Mouse (Mus musculus) stomach, embryonic 16.5 days (tissue): ENCODE results near the gene Olfr633. TPM values are rescaled to one million over a fixed set of nuclear protein-coding genes. Genes with fewer than 3 reads are reported as not detected.
"Not testable (repeated sequence)": the region's sequence is repeated elsewhere in the genome, so short reads cannot be mapped to it uniquely, and the experiment has no call there.

Experiments
- ATAC-seq: fragments of 200-750 bp; cut with Nextera tagmentation; 2 replicates; pipeline ENCODE4 v1.8.0; 2017; ENCODE audit warnings: moderate number of reproducible peaks, moderate TSS enrichment; ENCODE audit not compliant: insufficient read depth, low FRiP score
- H3K27ac ChIP-seq: fragments of 300-500 bp; sonication (generic); 2 replicates; pipeline ENCODE4 v1.5.1; 2014; ENCODE audit warnings: low read length
- H3K27me3 ChIP-seq: fragments of 300-500 bp; sonication (generic); 2 replicates; pipeline ENCODE4 v1.6.1; 2014; ENCODE audit warnings: low read length, control low read depth, mixed read lengths; ENCODE audit not compliant: control insufficient read depth, insufficient read depth
- H3K36me3 ChIP-seq: fragments of 300-500 bp; sonication (generic); 2 replicates; pipeline ENCODE4 v1.6.1; 2014; ENCODE audit warnings: low read length; ENCODE audit not compliant: control insufficient read depth, insufficient read depth
- H3K4me1 ChIP-seq: fragments of 300-500 bp; sonication (generic); 2 replicates; pipeline ENCODE4 v1.6.1; 2014; ENCODE audit warnings: low read length, control low read depth, mixed read lengths; ENCODE audit not compliant: control insufficient read depth, insufficient read depth
- H3K4me2 ChIP-seq: fragments of 300-500 bp; sonication (generic); 2 replicates; pipeline ENCODE4 v1.6.1; 2014; ENCODE audit warnings: low read depth, low read length, mixed read lengths
- H3K4me3 ChIP-seq: fragments of 300-500 bp; sonication (generic); replicated peaks from 2 replicates; pipeline ENCODE4 v1.5.1; 2014; ENCODE audit warnings: mild to moderate bottlenecking, low read length
- H3K9ac ChIP-seq: fragments of 300-500 bp; sonication (generic); 2 replicates; pipeline ENCODE4 v1.6.1; 2014; ENCODE audit warnings: low read length
- H3K9me3 ChIP-seq: fragments of 300-500 bp; sonication (generic); replicated peaks from 2 replicates; pipeline ENCODE4 v1.6.1; 2016; ENCODE audit warnings: low read length, control low read depth; ENCODE audit not compliant: control insufficient read depth
- WGBS: fragments of 180-500 bp; shearing (Covaris S2); extraction: QIAGEN DNeasy Blood & Tissue Kit; methylation state at CpG from one replicate; pipeline ENCODE4 v1.1.7; 2014; 5-methylcytosine and 5-hydroxymethylcytosine counted together
- polyA plus RNA-seq: library from polyadenylated mRNA; unstranded; fragments of >200 nt; fragmentation: Nextera tagmentation; extraction: Ambion mirVana; gene quantifications from 2 replicates; pipeline ENCODE4 v1.2.1, GENCODE M21; 2015

Gene Olfr633
- polyA plus RNA-seq: not detected in 2 replicates

- H3K4me1 ChIP-seq: no peaks in the 10 kb centered on the region
- H3K9ac ChIP-seq: no peak within 1 kb of the TSS
- no peaks in the 10 kb centered on the region for H3K36me3 ChIP-seq
- no peak within 1 kb of the TSS for H3K4me3 ChIP-seq
- no peaks in the 10 kb centered on the region for H3K9me3 ChIP-seq
- ATAC-seq: no peak
- no peaks in the 10 kb centered on the region for H3K27me3 ChIP-seq
- no peak within 1 kb of the TSS for H3K27ac ChIP-seq
- H3K4me2 ChIP-seq: no peak within 1 kb of the TSS
Observed at GRCm38 (mm10) chr7:103944137-103944536, at the start of gene Olfr633. Gene Olfr633, plus strand, starts transcription at chr7:103944437.

GRCm38 (mm10) chr7:103903187-103903586 is 41.0 kb upstream of the Olfr633 start, which contains the start of gene Olfr65:
Gene Olfr65, plus strand, starts transcription at chr7:103903487.
- 84% methylated on average over 2 of the region's 2 CpGs for WGBS

GRCm38 (mm10) chr7:103910047-103910446 is 34.2 kb upstream of the Olfr633 start:
- H3K27ac ChIP-seq: no peak overlapping the region
- ATAC-seq: peak; percentile 79
- H3K36me3 ChIP-seq: no peaks in the 10 kb centered on the region
- no peaks in the 10 kb centered on the region for H3K9me3 ChIP-seq
- H3K9ac ChIP-seq: no peak overlapping the region
- WGBS: 17% methylated on average over 3 of the region's 3 CpGs
- no peaks in the 10 kb centered on the region for H3K27me3 ChIP-seq
- H3K4me1 ChIP-seq: no peaks in the 10 kb centered on the region
- H3K4me3 ChIP-seq: no peak overlapping the region
- H3K4me2 ChIP-seq: no peak overlapping the region

More at GRCm38 (mm10) chr7:103903187-103903586, 41.0 kb upstream of the Olfr633 start, which contains the start of gene Olfr65:
- Histone ChIP-seq H3K36me3 (no peaks in the 10 kb centered on the region), H3K4me3 (no peak within 1 kb of the TSS), H3K4me2 (no peak within 1 kb of the TSS), H3K9me3 (no peaks in the 10 kb centered on the region), H3K27ac (no peak within 1 kb of the TSS), H3K4me1 (no peaks in the 10 kb centered on the region), H3K27me3 (no peaks in the 10 kb centered on the region), H3K9ac (no peak within 1 kb of the TSS)
- ATAC-seq: no peak

- no peak overlapping the region for H3K4me2 ChIP-seq
- H3K36me3 ChIP-seq: no peaks in the 10 kb centered on the region
- H3K9ac ChIP-seq: no peak overlapping the region
- 44% methylated on average over 8 of the region's 8 CpGs for WGBS
- no peak overlapping the region for H3K4me3 ChIP-seq
- no peak for ATAC-seq
- H3K27me3 ChIP-seq: no peaks in the 10 kb centered on the region
- no peaks in the 10 kb centered on the region for H3K4me1 ChIP-seq
- H3K9me3 ChIP-seq: no peaks in the 10 kb centered on the region
- no peak overlapping the region for H3K27ac ChIP-seq
Observed at GRCm38 (mm10) chr7:103912969-103913511, 31.2 kb upstream of the Olfr633 start.

GRCm38 (mm10) chr7:103915338-103915737 is 28.9 kb upstream of the Olfr633 start:
- no peaks in the 10 kb centered on the region for H3K36me3 ChIP-seq
- no peak overlapping the region for H3K4me3 ChIP-seq
- no peak overlapping the region for H3K4me2 ChIP-seq
- no peak overlapping the region for H3K9ac ChIP-seq
- ATAC-seq: peak; percentile 40; the same call in 1 of the 2 replicates
- H3K27me3 ChIP-seq: no peaks in the 10 kb centered on the region
- H3K4me1 ChIP-seq: no peaks in the 10 kb centered on the region
- H3K9me3 ChIP-seq: no peaks in the 10 kb centered on the region
- no peak overlapping the region for H3K27ac ChIP-seq

GRCm38 (mm10) chr7:103928525-103928924 is 15.7 kb upstream of the Olfr633 start, which contains the start of gene Olfr631:
Gene Olfr631, plus strand, starts transcription at chr7:103928825.
- Histone ChIP-seq H3K9ac (no peak within 1 kb of the TSS), H3K9me3 (no peaks in the 10 kb centered on the region), H3K27me3 (no peaks in the 10 kb centered on the region; the same call in 1 of the 2 replicates), H3K27ac (no peak within 1 kb of the TSS), H3K4me3 (no peak within 1 kb of the TSS), H3K36me3 (no peaks in the 10 kb centered on the region), H3K4me1 (no peaks in the 10 kb centered on the region), H3K4me2 (no peak within 1 kb of the TSS)
- ATAC-seq: no peak

GRCm38 (mm10) chr7:103934264-103934663 is 10.0 kb upstream of the Olfr633 start, which contains the start of gene Olfr632:
Gene Olfr632, plus strand, starts transcription at chr7:103934347.
- 71% methylated on average over 2 of the region's 2 CpGs for WGBS
- H3K9me3 ChIP-seq: no peaks in the 10 kb centered on the region
- H3K4me2 ChIP-seq: no peak within 1 kb of the TSS
- H3K9ac ChIP-seq: no peak within 1 kb of the TSS
- no peak within 1 kb of the TSS for H3K27ac ChIP-seq
- H3K4me3 ChIP-seq: no peak within 1 kb of the TSS
- ATAC-seq: no peak
- no peaks in the 10 kb centered on the region for H3K36me3 ChIP-seq
- no peaks in the 10 kb centered on the region for H3K27me3 ChIP-seq
- no peaks in the 10 kb centered on the region for H3K4me1 ChIP-seq

- no peak overlapping the region for H3K9ac ChIP-seq
- no peaks in the 10 kb centered on the region for H3K9me3 ChIP-seq
- no peak for ATAC-seq
- H3K4me2 ChIP-seq: no peak overlapping the region
- H3K36me3 ChIP-seq: no peaks in the 10 kb centered on the region
- no peak overlapping the region for H3K27ac ChIP-seq
- H3K4me1 ChIP-seq: no peaks in the 10 kb centered on the region
- 17% methylated on average over 2 of the region's 2 CpGs for WGBS
- no peaks in the 10 kb centered on the region for H3K27me3 ChIP-seq
- H3K4me3 ChIP-seq: no peak overlapping the region
Observed at GRCm38 (mm10) chr7:103942730-103943129, 1.5 kb upstream of the Olfr633 start.

GRCm38 (mm10) chr7:103966873-103967272 is 22.6 kb downstream of the Olfr633 start:
- 90% methylated on average over 22 of the region's 22 CpGs for WGBS

More at GRCm38 (mm10) chr7:103966873-103967272, 22.6 kb downstream of the Olfr633 start:
- not testable (repeated sequence) for H3K9ac ChIP-seq, H3K36me3 ChIP-seq, ATAC-seq, H3K4me3 ChIP-seq, H3K27me3 ChIP-seq, H3K9me3 ChIP-seq, H3K4me2 ChIP-seq, H3K27ac ChIP-seq, H3K4me1 ChIP-seq
